Mouse (Mus musculus) spleen, adult 2 months (tissue): ENCODE results near the gene Ptk7.
A peak's percentile ranks its signal among the peaks of the same experiment; 100 is the strongest.

Source experiments
- CTCF ChIP-seq: fragments of 200-500 bp; IDR thresholded peaks from 2 replicates; pipeline ENCODE4 v1.5.1; 2011; ENCODE audit warnings: mild to moderate bottlenecking, inconsistent platforms; ENCODE audit not compliant: insufficient read depth, insufficient read length, insufficient replicate concordance; ENCODE audit errors: extremely low read depth
- POLR2A ChIP-seq: fragments of 200-500 bp; IDR thresholded peaks from 2 replicates; pipeline ENCODE4 v1.6.1; 2011; ENCODE audit warnings: low read depth, low read length, inconsistent platforms

- no peak for TF ChIP-seq POLR2A
- peak; percentile 20; the same call in 1 of the 2 replicates for TF ChIP-seq CTCF
Measured at GRCm38 (mm10) chr17:46576070-46576469, 53.2 kb downstream of the Ptk7 start.
